In genomic region chr17:31070403-31071185, GRCm38 (mm10) we compare ENCODE assay signal across 9 mouse cellular contexts. TPM values are rescaled to one million over a fixed set of nuclear protein-coding genes. Genes with fewer than 3 reads are reported as not detected.
DNase-seq lines count a peak whose midpoint lies in the region; ATAC-seq and TF ChIP-seq lines count a peak whose summit lies in the region.
"Had no signal": no experiment of that assay in that cellular context is flagged by ENCODE, and none has a peak within 500 bp of the region (broad histone marks: within the 10 kb centered on the region; RNA-seq: fewer than 3 reads in every experiment).

No protein-coding gene starts in this region.

- ATAC-seq in lung, embryonic 14.5 days (ENCODE audit: insufficient read depth): no peak
- ATAC-seq in midbrain, postnatal 0 days (ENCODE audit: low FRiP score): no peak

- peaks cover 22% of the 10 kb centered on the region for H3K4me1 ChIP-seq in lung, embryonic 14.5 days (ENCODE audit: insufficient read depth)
- H3K4me1 ChIP-seq in embryonic facial prominence, embryonic 10.5 days: peaks cover 97% of the 10 kb centered on the region
- H3K4me1 ChIP-seq in midbrain, postnatal 0 days (ENCODE audit: insufficient read depth, low read length): peaks cover 23% of the 10 kb centered on the region

- no peak overlapping the region for H3K27ac ChIP-seq in lung, embryonic 14.5 days (ENCODE audit: low read depth)
- peak overlapping the region; percentile 72 for H3K27ac ChIP-seq in embryonic facial prominence, embryonic 10.5 days (replicated peaks)
- peak overlapping the region; percentile 82; the same call in 1 of the 2 replicates for H3K27ac ChIP-seq in midbrain, postnatal 0 days (ENCODE audit: low read depth, low read length)

- WGBS in lung, embryonic 14.5 days: 34% methylated on average over 6 of the region's 6 CpGs
- WGBS in embryonic facial prominence, embryonic 10.5 days: 41% methylated on average over 6 of the region's 6 CpGs
- 42% methylated on average over 6 of the region's 6 CpGs for WGBS in midbrain, postnatal 0 days

- H3K4me3 ChIP-seq in lung, embryonic 14.5 days (ENCODE audit: low read depth, low read length): no peak overlapping the region
- no peak overlapping the region for H3K4me3 ChIP-seq in embryonic facial prominence, embryonic 10.5 days
- H3K4me3 ChIP-seq in midbrain, postnatal 0 days (ENCODE audit: low read depth, low read length): no peak overlapping the region

- no peak for TF ChIP-seq CTCF in lung, embryonic 14.5 days (IDR thresholded peaks at IDR 0.05; ENCODE audit: low read depth)
- no peak for TF ChIP-seq CTCF in midbrain, postnatal 0 days (IDR thresholded peaks at IDR 0.05)

- DNase-seq in lung, embryonic 14.5 days: peak; percentile 34
- DNase-seq in lung, postnatal 36 days: no peak
- no peak for DNase-seq in embryonic facial prominence, embryonic 10.5 days (ENCODE audit: low spot score)
- DNase-seq in induced T-regulatory cell, adult 2 months (ENCODE audit: low read depth): peak; percentile 29
- DNase-seq in midbrain, postnatal 0 days (ENCODE audit: low spot score): no peak
- DNase-seq in spleen, postnatal 4 days (ENCODE audit: low spot score in 2 of 2): no peak
- no peak for DNase-seq in left cerebral cortex, postnatal 4 days

- H3K9ac ChIP-seq in lung, embryonic 14.5 days: no peak overlapping the region
- H3K9ac ChIP-seq in midbrain, postnatal 0 days (replicated peaks; ENCODE audit: low read length, poor library complexity, severe bottlenecking): no peak overlapping the region

- H3K4me2 ChIP-seq in lung, embryonic 14.5 days: no peak overlapping the region
- H3K4me2 ChIP-seq in midbrain, postnatal 0 days (ENCODE audit: low read depth, low read length, poor library complexity, severe bottlenecking): no peak overlapping the region

- no peaks in the 10 kb centered on the region for H3K36me3 ChIP-seq in lung, embryonic 14.5 days (ENCODE audit: insufficient read depth)
- H3K36me3 ChIP-seq in embryonic facial prominence, embryonic 10.5 days (replicated peaks): peaks cover 3% of the 10 kb centered on the region; the same call in 1 of the 2 replicates
- peaks cover 7% of the 10 kb centered on the region; the same call in 1 of the 2 replicates for H3K36me3 ChIP-seq in midbrain, postnatal 0 days (ENCODE audit: insufficient read depth, low read length)

- H3K9me3 ChIP-seq in lung, embryonic 14.5 days (ENCODE audit: low read depth, low read length): no peaks in the 10 kb centered on the region
- no peaks in the 10 kb centered on the region for H3K9me3 ChIP-seq in embryonic facial prominence, embryonic 10.5 days
- no peaks in the 10 kb centered on the region for H3K9me3 ChIP-seq in midbrain, postnatal 0 days (ENCODE audit: low read length)

- intact Hi-C loops in left cerebral cortex, postnatal 4 days (cut with DNase I): no loop called here

- no peaks in the 10 kb centered on the region for H3K27me3 ChIP-seq in lung, embryonic 14.5 days (ENCODE audit: insufficient read depth, low read length)
- no peaks in the 10 kb centered on the region for H3K27me3 ChIP-seq in embryonic facial prominence, embryonic 10.5 days (replicated peaks; ENCODE audit: low read depth, poor library complexity, severe bottlenecking)
- no peaks in the 10 kb centered on the region for H3K27me3 ChIP-seq in midbrain, postnatal 0 days (ENCODE audit: insufficient read depth, low read length)

RNA-seq across cellular contexts. Expression of gene Abcg1, which starts 13.1 kb away (rescaled TPM):
- polyA plus RNA-seq in lung, embryonic 14.5 days (2014; fragmentation: Nextera tagmentation; extraction: Ambion mirVana): 8.4 and 9.6 TPM in 2 replicates
- polyA plus RNA-seq in embryonic facial prominence, embryonic 10.5 days (2016; fragmentation: Nextera tagmentation; extraction: Ambion mirVana): 8.2 and 10.1 TPM in 2 replicates
- total RNA-seq in midbrain, postnatal 0 days (2014; rRNA removed): 29.2 and 38.7 TPM in 2 replicates
- 19.6 and 20.7 TPM in 2 replicates for polyA plus RNA-seq in midbrain, postnatal 0 days (2015; fragmentation: Nextera tagmentation; extraction: Ambion mirVana)
- total RNA-seq in left cerebral cortex, postnatal 4 days (2021): 10 to 100 TPM; 18.5 to 20.0 TPM

RNA-seq across cellular contexts. Expression of gene Tff3, which starts 58.9 kb away (rescaled TPM):
- not detected in 2 replicates for polyA plus RNA-seq in lung, embryonic 14.5 days (2014; fragmentation: Nextera tagmentation; extraction: Ambion mirVana)
- polyA plus RNA-seq in embryonic facial prominence, embryonic 10.5 days (2016; fragmentation: Nextera tagmentation; extraction: Ambion mirVana): not detected in 2 replicates
- total RNA-seq in midbrain, postnatal 0 days (2014; rRNA removed): not detected in 2 replicates
- polyA plus RNA-seq in midbrain, postnatal 0 days (2015; fragmentation: Nextera tagmentation; extraction: Ambion mirVana): 0.52 and 0.83 TPM in 2 replicates
- total RNA-seq in left cerebral cortex, postnatal 4 days (2021): not detected
- total RNA-seq: layer of hippocampus, adult 8-10 months; monocyte, adult 5-6 weeks had no signal

Comparison
In these comparisons a context has a peak if more than half of its experiments do, and no peak if none do; other contexts are left out.
1. DNase-seq: peak in lung, embryonic 14.5 days (single experiment) and induced T-regulatory cell, adult 2 months (single experiment); none in lung, postnatal 36 days (single experiment), embryonic facial prominence, embryonic 10.5 days (single experiment), midbrain, postnatal 0 days (single experiment), spleen, postnatal 4 days (0 of 2) and left cerebral cortex, postnatal 4 days (single experiment).